Mouse (Mus musculus) liver, adult 2 months (tissue): ENCODE results near the gene Tmem212.

ENCODE experiments used
- CTCF ChIP-seq: fragments of 200-500 bp; IDR thresholded peaks from 2 replicates; pipeline ENCODE4 v1.5.1; 2011; ENCODE audit warnings: low read depth, low read length, control low read depth
- POLR2A ChIP-seq: fragments of 200-500 bp; IDR thresholded peaks from 2 replicates; pipeline ENCODE4 v1.6.1; 2011; ENCODE audit warnings: low read length, control low read depth; ENCODE audit not compliant: insufficient read depth; ENCODE audit errors: extremely low read depth

DNA sequence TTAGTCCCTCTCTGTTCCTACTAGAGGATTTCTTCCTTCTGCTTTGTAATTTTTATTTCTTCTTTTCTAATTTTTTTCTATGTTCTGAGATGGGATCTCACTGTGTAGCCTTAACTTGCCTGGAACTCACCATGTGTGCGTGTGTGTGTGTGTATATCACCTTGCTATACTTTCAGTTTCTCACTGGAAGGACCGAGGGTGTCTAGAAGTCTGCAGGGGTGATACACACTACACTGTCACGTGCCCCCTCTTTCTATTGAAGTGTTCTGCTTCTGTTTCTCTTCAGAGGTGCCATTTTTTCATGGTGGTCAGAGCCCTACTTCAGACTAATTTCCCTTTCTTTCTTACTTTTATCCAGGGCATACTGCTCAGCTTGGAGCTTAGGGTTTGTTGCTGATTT, 56.4 kb downstream of the Tmem212 start:
- no peak for TF ChIP-seq CTCF
- no peak for TF ChIP-seq POLR2A
